Mouse (Mus musculus) heart, adult 2 months (tissue): ENCODE measurements around the gene Gm20388. TPM values are rescaled to one million over a fixed set of nuclear protein-coding genes. Genes with fewer than 3 reads are reported as not detected.
"Not testable (repeated sequence)": the region's sequence is repeated elsewhere in the genome, so short reads cannot be mapped to it uniquely, and the experiment has no call there.

Experiments
- DNase-seq, 2 experiments: peaks; one replicate each; pipeline ENCODE4 v3.0.0; 2021
- H3K27ac ChIP-seq: fragments of 200-600 bp; 2 replicates; pipeline ENCODE4 v1.8.1; 2022
- H3K27me3 ChIP-seq: fragments of 200-500 bp; 2 replicates; pipeline ENCODE4 v1.6.1; 2012; ENCODE audit warnings: mild to moderate bottlenecking, low read length, inconsistent platforms, mixed read lengths; ENCODE audit not compliant: control insufficient read depth, insufficient read depth
- H3K36me3 ChIP-seq: fragments of 200-500 bp; 2 replicates; pipeline ENCODE4 v1.6.1; 2012; ENCODE audit warnings: low read length, inconsistent platforms; ENCODE audit not compliant: control insufficient read depth, insufficient read depth
- H3K4me1 ChIP-seq: fragments of 200-500 bp; 2 replicates; pipeline ENCODE4 v1.6.1; 2011; ENCODE audit warnings: low read length; ENCODE audit not compliant: control insufficient read depth, insufficient read depth
- H3K4me3 ChIP-seq: fragments of 200-600 bp; 2 replicates; pipeline ENCODE4 v1.8.1; 2022
- H3K79me2 ChIP-seq: fragments of 200-500 bp; replicated peaks from 2 replicates; pipeline ENCODE4 v1.6.1; 2012; ENCODE audit warnings: mild to moderate bottlenecking, inconsistent platforms, low read length, moderate library complexity, mixed read lengths; ENCODE audit not compliant: control insufficient read depth, insufficient read depth
- H3K9ac ChIP-seq: fragments of 200-500 bp; 2 replicates; pipeline ENCODE4 v1.6.1; 2012; ENCODE audit warnings: low read depth, mild to moderate bottlenecking, control low read depth, inconsistent platforms, low read length, mixed read lengths
- CTCF ChIP-seq: fragments of 200-600 bp; IDR thresholded peaks from 2 replicates; pipeline ENCODE4 v1.8.1; 2022; ENCODE audit warnings: antibody characterized with exemption, mild to moderate bottlenecking, moderate library complexity
- EP300 ChIP-seq: fragments of 200-500 bp; IDR thresholded peaks from 2 replicates; pipeline ENCODE4 v1.6.1; 2011; ENCODE audit warnings: low read depth, low read length, control low read depth; ENCODE audit not compliant: insufficient read depth
- POLR2A ChIP-seq: fragments of 200-500 bp; IDR thresholded peaks from 2 replicates; pipeline ENCODE4 v1.6.1; 2011; ENCODE audit warnings: mild to moderate bottlenecking, low read depth, low read length, control low read depth; ENCODE audit not compliant: insufficient read depth
- WGBS: fragments of 180-500 bp; shearing (Covaris S2); methylation state at CpG from one replicate; pipeline ENCODE4 v1.1.7; 2018; 5-methylcytosine and 5-hydroxymethylcytosine counted together
- intact Hi-C: fragments of 180-260 bp; cut with DNase I; formaldehyde crosslinking; loops from one replicate; pipeline ENCODE4 v1.15.1; 2025
- polyA plus RNA-seq: library from polyadenylated mRNA; depleted of rRNA; stranded (reverse); fragments of >200 nt; gene quantifications from 2 replicates; pipeline ENCODE4 v1.2.3, GENCODE M21; 2012
- total RNA-seq, 2 experiments: library from RNA; stranded (reverse); gene quantifications; 2 replicates each; pipeline ENCODE4 v1.2.3; 2021

The Gm20388 gene
- total and polyA plus RNA-seq, 3 experiments: 1.8 to 32.3 TPM; not detected in 1

DNA sequence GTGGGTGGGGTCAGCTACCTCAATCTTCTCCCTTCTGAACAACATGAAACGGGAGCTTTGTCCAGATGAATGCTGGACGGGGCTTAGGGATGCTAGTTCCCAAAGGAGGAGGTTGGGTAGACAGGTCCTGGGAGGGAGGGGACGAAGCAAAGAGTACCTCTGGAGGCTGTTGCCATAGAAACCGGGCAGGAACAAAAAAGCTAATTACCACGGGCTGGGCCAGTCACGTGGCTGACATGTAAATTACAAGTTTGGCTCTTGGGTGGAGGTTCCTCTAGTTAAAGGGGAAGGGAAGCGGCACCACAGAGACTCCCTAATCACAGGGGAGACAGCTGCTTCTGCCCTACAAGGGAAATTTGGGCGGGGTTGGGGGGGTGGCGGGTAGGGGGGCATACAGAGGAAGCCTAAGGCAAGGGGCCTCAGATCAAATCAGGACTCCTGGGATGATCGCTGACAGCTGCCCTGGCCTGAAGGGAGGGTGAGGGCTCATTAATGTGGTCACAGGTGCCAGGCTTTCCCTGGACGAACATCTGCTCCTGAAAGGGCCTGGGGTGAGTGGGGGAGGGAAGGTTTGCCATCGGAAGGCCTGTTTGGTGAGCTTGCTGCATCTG lies 3502.0 kb downstream of the Gm20388 start:
- Histone ChIP-seq H3K27ac (no peak overlapping the region), H3K4me3 (no peak overlapping the region), H3K4me1 (no peaks in the 10 kb centered on the region; the same call in 1 of the 2 replicates), H3K9ac (no peak overlapping the region), H3K36me3 (no peaks in the 10 kb centered on the region), H3K27me3 (peaks cover 8% of the 10 kb centered on the region; the same call in 1 of the 2 replicates), H3K79me2 (no peaks in the 10 kb centered on the region)
- DNase-seq: no peak
- intact Hi-C loops: no loop called here
- no peak for TF ChIP-seq POLR2A
- TF ChIP-seq CTCF: no peak
- TF ChIP-seq EP300: no peak
- 21% methylated on average over 12 of the region's 12 CpGs for WGBS

DNA sequence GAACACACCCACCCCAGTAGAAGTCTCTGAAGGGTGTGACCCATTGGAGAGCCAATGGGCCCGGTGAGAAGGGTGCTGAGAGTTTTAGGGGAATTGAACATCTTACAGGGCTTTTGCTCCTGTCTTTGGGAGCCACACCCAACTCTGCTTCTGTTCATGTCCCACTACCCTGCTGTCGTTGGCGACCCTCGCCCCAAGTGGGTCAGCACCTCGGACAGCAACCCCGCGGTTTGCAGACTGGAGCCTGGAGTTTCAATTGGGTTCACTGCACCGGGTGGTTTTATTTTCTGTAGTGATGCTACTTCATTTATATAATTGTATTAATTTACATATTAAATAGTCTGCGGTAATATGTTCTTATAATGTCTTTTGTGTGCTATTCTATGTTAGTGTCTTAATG lies 3503.6 kb downstream of the Gm20388 start:
- H3K36me3 ChIP-seq: no peaks in the 10 kb centered on the region
- H3K4me3 ChIP-seq: no peak overlapping the region
- no peaks in the 10 kb centered on the region for H3K79me2 ChIP-seq
- no peak overlapping the region for H3K9ac ChIP-seq
- peaks cover 8% of the 10 kb centered on the region; the same call in 1 of the 2 replicates for H3K27me3 ChIP-seq
- H3K4me1 ChIP-seq: no peaks in the 10 kb centered on the region; the same call in 1 of the 2 replicates
- DNase-seq: no peak
- no peak overlapping the region for H3K27ac ChIP-seq
- TF ChIP-seq EP300: no peak
- TF ChIP-seq POLR2A: no peak
- TF ChIP-seq CTCF: no peak
- WGBS: 11% methylated on average over 9 of the region's 9 CpGs
- intact Hi-C loops: no loop called here

DNA sequence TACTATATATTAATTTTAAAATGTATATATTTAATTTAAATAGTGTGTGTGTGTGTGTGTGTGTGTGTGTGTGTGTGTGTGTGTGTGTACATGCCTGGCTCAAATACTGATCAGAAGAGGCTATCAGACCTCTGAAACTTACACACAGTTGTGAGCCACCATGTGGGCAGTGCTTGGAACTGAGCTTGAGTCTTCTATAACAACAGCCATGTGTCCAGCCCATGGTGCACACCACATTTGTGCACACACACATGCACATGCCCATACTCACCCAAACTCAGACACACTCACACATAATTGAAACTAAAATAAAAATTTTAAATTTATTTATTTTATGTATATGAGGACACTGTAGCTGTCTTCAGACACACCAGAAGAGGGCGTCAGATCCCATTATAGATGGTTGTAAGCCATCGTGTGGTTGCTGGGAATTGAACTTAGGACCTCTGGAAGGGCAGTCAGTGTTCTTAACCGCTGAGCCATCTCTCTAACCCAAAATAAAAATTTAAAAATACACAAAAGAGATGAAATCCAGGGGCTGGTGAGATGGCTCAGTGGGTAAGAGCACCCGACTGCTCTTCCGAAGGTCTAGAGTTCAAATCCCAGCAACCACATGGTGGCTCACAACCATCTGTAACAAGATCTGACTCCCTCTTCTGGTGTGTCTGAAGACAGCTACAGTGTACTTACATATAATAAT lies 3504.5 kb downstream of the Gm20388 start:
- H3K27me3 ChIP-seq, intact Hi-C loops, H3K9ac ChIP-seq, H3K36me3 ChIP-seq, H3K4me3 ChIP-seq, H3K79me2 ChIP-seq, DNase-seq, H3K27ac ChIP-seq, H3K4me1 ChIP-seq: not testable (repeated sequence)
- 72% methylated on average over 5 of the region's 5 CpGs for WGBS

DNA sequence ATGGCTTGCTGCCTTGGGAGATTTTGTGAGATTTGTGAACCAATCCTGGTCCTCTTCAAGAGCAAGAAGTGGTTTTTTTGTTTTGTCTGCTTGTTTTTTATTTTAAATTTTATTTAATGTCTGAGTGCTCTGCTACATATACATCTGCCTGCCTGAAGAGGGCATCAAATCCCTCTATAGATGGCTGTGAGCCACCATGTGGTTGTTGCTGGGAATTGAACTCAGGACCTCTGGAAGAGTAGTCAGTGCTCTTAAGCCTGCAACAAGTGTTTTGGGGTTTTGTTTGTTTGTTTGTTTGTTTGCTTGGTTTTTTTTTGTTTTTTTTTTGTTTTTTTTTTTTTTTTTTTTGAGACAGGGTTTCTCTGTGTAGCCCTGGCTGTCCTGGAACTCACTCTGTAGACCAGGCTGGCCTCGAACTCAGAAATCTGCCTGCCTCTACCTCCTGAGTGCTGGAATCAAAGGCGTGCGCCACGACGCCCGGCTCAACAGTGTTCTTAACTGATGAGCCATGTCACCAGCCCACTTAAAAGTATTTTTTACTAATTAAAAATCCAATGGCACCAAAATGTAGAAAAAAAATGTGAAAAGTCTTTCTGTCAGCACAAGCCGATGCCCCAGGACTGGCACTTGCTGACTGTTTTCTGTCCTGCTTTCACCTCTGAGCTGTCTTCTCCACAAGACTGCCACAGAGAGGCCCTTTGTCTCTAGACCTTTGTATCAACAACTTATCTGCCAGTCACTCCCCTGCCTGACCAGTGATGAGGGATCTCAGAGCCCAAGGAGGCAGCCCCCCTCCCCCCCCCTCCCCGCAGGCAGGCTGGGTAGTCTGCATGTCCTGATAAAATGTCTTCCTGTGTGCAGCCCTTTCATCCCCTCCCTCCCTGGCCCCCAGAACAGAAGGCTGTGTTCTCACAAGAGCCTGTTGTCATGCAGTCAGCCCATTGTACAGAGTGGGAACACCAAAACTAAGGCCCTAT lies 3505.6 kb downstream of the Gm20388 start:
- DNase-seq: no peak
- intact Hi-C loops: no loop called here
- H3K4me1 ChIP-seq: no peaks in the 10 kb centered on the region; the same call in 1 of the 2 replicates
- no peak overlapping the region for H3K27ac ChIP-seq
- TF ChIP-seq EP300 (no peak), CTCF (peak; percentile 28; the same call in 1 of the 2 replicates)
- no peak overlapping the region for H3K4me3 ChIP-seq
- H3K9ac ChIP-seq: no peak overlapping the region
- peaks cover 5% of the 10 kb centered on the region; the same call in 1 of the 2 replicates for H3K27me3 ChIP-seq
- WGBS: 50% methylated on average over 8 of the region's 8 CpGs
- H3K79me2 ChIP-seq: no peaks in the 10 kb centered on the region
- no peaks in the 10 kb centered on the region for H3K36me3 ChIP-seq

DNA sequence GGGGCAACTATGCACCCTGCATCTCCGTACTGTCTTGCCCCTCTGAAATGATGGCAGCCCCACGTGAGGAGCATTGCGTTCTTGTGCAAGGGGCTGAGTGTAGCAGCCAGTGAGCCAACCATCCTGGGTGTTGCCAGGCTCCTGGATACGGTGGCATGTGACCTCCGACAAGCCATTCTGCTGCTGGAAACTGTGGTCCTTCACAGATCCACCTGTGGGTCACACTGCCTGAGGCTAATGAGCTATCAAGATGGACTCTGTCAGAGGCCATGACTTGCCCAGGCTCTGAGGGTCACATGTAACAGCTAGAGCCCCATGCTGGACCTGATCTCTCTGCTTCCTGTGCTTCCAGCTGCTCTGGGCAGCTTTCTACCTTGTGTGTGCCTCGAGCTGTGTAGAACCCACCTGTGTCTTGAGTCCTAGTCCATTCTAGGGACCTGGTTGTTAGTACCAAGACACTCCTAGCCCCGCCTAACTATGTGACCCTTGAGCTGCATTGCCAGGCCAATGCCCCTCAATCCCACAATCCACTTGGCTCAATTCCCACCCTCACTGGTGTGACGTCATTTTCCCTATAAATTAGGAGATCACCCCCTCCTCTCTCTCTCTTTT lies 3506.4 kb downstream of the Gm20388 start:
- intact Hi-C loops: no loop called here
- Histone ChIP-seq H3K79me2 (no peaks in the 10 kb centered on the region), H3K4me1 (no peaks in the 10 kb centered on the region), H3K9ac (no peak overlapping the region), H3K27me3 (peaks cover 2% of the 10 kb centered on the region; the same call in 1 of the 2 replicates), H3K4me3 (no peak overlapping the region), H3K27ac (no peak overlapping the region), H3K36me3 (no peaks in the 10 kb centered on the region)
- TF ChIP-seq EP300 (no peak), CTCF (no peak), POLR2A (no peak)
- DNase-seq: no peak
- WGBS: 74% methylated on average over 8 of the region's 8 CpGs
